Mouse (Mus musculus): ENCODE results near the gene Gm29427.
"Not testable (repeated sequence)": the region's sequence is repeated elsewhere in the genome, so short reads cannot be mapped to it uniquely, and the experiment has no call there.

The Gm29427 gene

GRCm38 (mm10) chr1:130703613-130704012 is 12.0 kb downstream of the Gm29427 start:
- H3K36me3 ChIP-seq (ENCODE audit: insufficient read depth, low read length): peaks cover 62% of the 10 kb centered on the region
- TF ChIP-seq CTCF (conservative IDR thresholded peaks at IDR 0.05; ENCODE audit: low read length) (no peak), NANOG (IDR thresholded peaks at IDR 0.05; ENCODE audit: borderline replicate concordance, low read length) (no peak), POU5F1 (IDR thresholded peaks at IDR 0.05; ENCODE audit: borderline replicate concordance, low read length) (no peak)
- H3K27me3 ChIP-seq (ENCODE audit: insufficient read depth, low read length): no peaks in the 10 kb centered on the region
- H3K9me3 ChIP-seq (ENCODE audit: low read length): 0 out of 2 replicates have a peak, but pooled peaks cover 4% of the 10 kb centered on the region
- no peaks in the 10 kb centered on the region for H3K4me1 ChIP-seq (replicated peaks; ENCODE audit: low read depth, low read length)
- no peak overlapping the region for H3K4me3 ChIP-seq (replicated peaks; ENCODE audit: low read length)

- 0 out of 2 replicates have a peak, but pooled peaks cover 4% of the 10 kb centered on the region for H3K9me3 ChIP-seq (ENCODE audit: low read length)
These were observed 13.6 kb downstream of the Gm29427 start for GRCm38 (mm10) chr1:130701976-130702375.

GRCm38 (mm10) chr1:130699937-130700633 is 15.5 kb downstream of the Gm29427 start:
- Histone ChIP-seq H3K4me3 (replicated peaks; ENCODE audit: low read length) (no peak overlapping the region), H3K4me1 (replicated peaks; ENCODE audit: low read depth, low read length) (0 out of 2 replicates have a peak, but pooled peaks cover 2% of the 10 kb centered on the region), H3K27me3 (ENCODE audit: insufficient read depth, low read length) (no peaks in the 10 kb centered on the region), H3K36me3 (ENCODE audit: insufficient read depth, low read length) (peaks cover 57% of the 10 kb centered on the region), H3K9me3 (ENCODE audit: low read length) (0 out of 2 replicates have a peak, but pooled peaks cover 4% of the 10 kb centered on the region)
- no peak for TF ChIP-seq NANOG (IDR thresholded peaks at IDR 0.05; ENCODE audit: borderline replicate concordance, low read length)
- TF ChIP-seq CTCF (conservative IDR thresholded peaks at IDR 0.05; ENCODE audit: low read length): no peak
- no peak for TF ChIP-seq POU5F1 (IDR thresholded peaks at IDR 0.05; ENCODE audit: borderline replicate concordance, low read length)

More at GRCm38 (mm10) chr1:130701976-130702375, 13.6 kb downstream of the Gm29427 start:
- H3K36me3 ChIP-seq (ENCODE audit: insufficient read depth, low read length): peaks cover 68% of the 10 kb centered on the region
- no peak for TF ChIP-seq CTCF (conservative IDR thresholded peaks at IDR 0.05; ENCODE audit: low read length)
- TF ChIP-seq NANOG (IDR thresholded peaks at IDR 0.05; ENCODE audit: borderline replicate concordance, low read length): no peak
- TF ChIP-seq POU5F1 (IDR thresholded peaks at IDR 0.05; ENCODE audit: borderline replicate concordance, low read length): no peak
- no peaks in the 10 kb centered on the region for H3K27me3 ChIP-seq (ENCODE audit: insufficient read depth, low read length)
- H3K4me3 ChIP-seq (replicated peaks; ENCODE audit: low read length): no peak overlapping the region
- H3K4me1 ChIP-seq (replicated peaks; ENCODE audit: low read depth, low read length): 0 out of 2 replicates have a peak, but pooled peaks cover 2% of the 10 kb centered on the region

- Histone ChIP-seq H3K4me3 (replicated peaks; ENCODE audit: low read length) (no peak overlapping the region), H3K36me3 (ENCODE audit: insufficient read depth, low read length) (peaks cover 51% of the 10 kb centered on the region), H3K27me3 (ENCODE audit: insufficient read depth, low read length) (no peaks in the 10 kb centered on the region), H3K4me1 (replicated peaks; ENCODE audit: low read depth, low read length) (0 out of 2 replicates have a peak, but pooled peaks cover 2% of the 10 kb centered on the region), H3K9me3 (ENCODE audit: low read length) (0 out of 2 replicates have a peak, but pooled peaks cover 4% of the 10 kb centered on the region)
- TF ChIP-seq CTCF (conservative IDR thresholded peaks at IDR 0.05; ENCODE audit: low read length): no peak
- TF ChIP-seq NANOG (IDR thresholded peaks at IDR 0.05; ENCODE audit: borderline replicate concordance, low read length): no peak
- no peak for TF ChIP-seq POU5F1 (IDR thresholded peaks at IDR 0.05; ENCODE audit: borderline replicate concordance, low read length)
These were observed 17.0 kb downstream of the Gm29427 start for GRCm38 (mm10) chr1:130698601-130699000.

GRCm38 (mm10) chr1:130683905-130684304 is 31.7 kb downstream of the Gm29427 start:
- H3K9me3 ChIP-seq (ENCODE audit: low read length): peaks cover 24% of the 10 kb centered on the region

GRCm38 (mm10) chr1:130681656-130682413 is 33.8 kb downstream of the Gm29427 start:
- H3K4me3 ChIP-seq (replicated peaks; ENCODE audit: low read length): no peak overlapping the region
- TF ChIP-seq NANOG (IDR thresholded peaks at IDR 0.05; ENCODE audit: borderline replicate concordance, low read length) (no peak), POU5F1 (IDR thresholded peaks at IDR 0.05; ENCODE audit: borderline replicate concordance, low read length) (no peak), CTCF (conservative IDR thresholded peaks at IDR 0.05; ENCODE audit: low read length) (no peak)
- no peaks in the 10 kb centered on the region for H3K4me1 ChIP-seq (replicated peaks; ENCODE audit: low read depth, low read length)

More at GRCm38 (mm10) chr1:130683905-130684304, 31.7 kb downstream of the Gm29427 start:
- no peak overlapping the region for H3K4me3 ChIP-seq (replicated peaks; ENCODE audit: low read length)
- TF ChIP-seq CTCF (conservative IDR thresholded peaks at IDR 0.05; ENCODE audit: low read length) (no peak), NANOG (IDR thresholded peaks at IDR 0.05; ENCODE audit: borderline replicate concordance, low read length) (no peak), POU5F1 (IDR thresholded peaks at IDR 0.05; ENCODE audit: borderline replicate concordance, low read length) (no peak)
- H3K36me3 ChIP-seq (ENCODE audit: insufficient read depth, low read length): no peaks in the 10 kb centered on the region
- H3K4me1 ChIP-seq (replicated peaks; ENCODE audit: low read depth, low read length): no peaks in the 10 kb centered on the region
- no peaks in the 10 kb centered on the region for H3K27me3 ChIP-seq (ENCODE audit: insufficient read depth, low read length)

GRCm38 (mm10) chr1:130681075-130681474 is 34.5 kb downstream of the Gm29427 start:
- Histone ChIP-seq H3K9me3 (ENCODE audit: low read length) (peaks cover 11% of the 10 kb centered on the region; the same call in 1 of the 2 replicates), H3K4me1 (replicated peaks; ENCODE audit: low read depth, low read length) (no peaks in the 10 kb centered on the region), H3K27me3 (ENCODE audit: insufficient read depth, low read length) (no peaks in the 10 kb centered on the region), H3K36me3 (ENCODE audit: insufficient read depth, low read length) (no peaks in the 10 kb centered on the region), H3K4me3 (replicated peaks; ENCODE audit: low read length) (no peak overlapping the region)
- no peak for TF ChIP-seq CTCF (conservative IDR thresholded peaks at IDR 0.05; ENCODE audit: low read length)
- TF ChIP-seq NANOG (IDR thresholded peaks at IDR 0.05; ENCODE audit: borderline replicate concordance, low read length): no peak
- TF ChIP-seq POU5F1 (IDR thresholded peaks at IDR 0.05; ENCODE audit: borderline replicate concordance, low read length): no peak

More at GRCm38 (mm10) chr1:130681656-130682413, 33.8 kb downstream of the Gm29427 start:
- peaks cover 17% of the 10 kb centered on the region; the same call in 1 of the 2 replicates for H3K9me3 ChIP-seq (ENCODE audit: low read length)
- no peaks in the 10 kb centered on the region for H3K36me3 ChIP-seq (ENCODE audit: insufficient read depth, low read length)
- H3K27me3 ChIP-seq (ENCODE audit: insufficient read depth, low read length): no peaks in the 10 kb centered on the region

- no peak overlapping the region for H3K4me3 ChIP-seq (replicated peaks; ENCODE audit: low read length)
- H3K36me3 ChIP-seq (ENCODE audit: insufficient read depth, low read length): no peaks in the 10 kb centered on the region
- no peaks in the 10 kb centered on the region for H3K27me3 ChIP-seq (ENCODE audit: insufficient read depth, low read length)
- peaks cover 4% of the 10 kb centered on the region for H3K9me3 ChIP-seq (ENCODE audit: low read length)
- H3K4me1 ChIP-seq (replicated peaks; ENCODE audit: low read depth, low read length): no peaks in the 10 kb centered on the region
- TF ChIP-seq CTCF (conservative IDR thresholded peaks at IDR 0.05; ENCODE audit: low read length): no peak
- TF ChIP-seq NANOG (IDR thresholded peaks at IDR 0.05; ENCODE audit: borderline replicate concordance, low read length): no peak
- TF ChIP-seq POU5F1 (IDR thresholded peaks at IDR 0.05; ENCODE audit: borderline replicate concordance, low read length): no peak
These were observed 37.0 kb downstream of the Gm29427 start for GRCm38 (mm10) chr1:130678551-130678950.

- H3K4me3 ChIP-seq (replicated peaks; ENCODE audit: low read length); H3K9me3 ChIP-seq (ENCODE audit: low read length); H3K4me1 ChIP-seq (replicated peaks; ENCODE audit: low read depth, low read length): not testable (repeated sequence)
These were observed 52.0 kb downstream of the Gm29427 start for GRCm38 (mm10) chr1:130663576-130663975.

More at GRCm38 (mm10) chr1:130663576-130663975, 52.0 kb downstream of the Gm29427 start:
- H3K27me3 ChIP-seq (ENCODE audit: insufficient read depth, low read length); H3K36me3 ChIP-seq (ENCODE audit: insufficient read depth, low read length): not testable (repeated sequence)
